Mouse (Mus musculus) small intestine, adult 2 months (tissue): ENCODE data around the gene Gm49378. TPM values are rescaled to one million over a fixed set of nuclear protein-coding genes. Genes with fewer than 3 reads are reported as not detected.

Experiments used
- H3K27ac ChIP-seq: fragments of 200-500 bp; 2 replicates; pipeline ENCODE4 v1.5.1; 2012; ENCODE audit warnings: low read depth, low read length, control low read depth, inconsistent platforms; ENCODE audit not compliant: insufficient read depth
- H3K27me3 ChIP-seq: fragments of 200-500 bp; 2 replicates; pipeline ENCODE4 v1.6.1; 2012; ENCODE audit warnings: mild to moderate bottlenecking, moderate library complexity, low read length, inconsistent platforms; ENCODE audit not compliant: control insufficient read depth, insufficient read depth
- H3K36me3 ChIP-seq: fragments of 200-500 bp; 2 replicates; pipeline ENCODE4 v1.6.1; 2012; ENCODE audit warnings: mild to moderate bottlenecking, low read length, control low read depth, inconsistent platforms; ENCODE audit not compliant: control insufficient read depth, insufficient read depth
- H3K4me1 ChIP-seq: fragments of 200-500 bp; 2 replicates; pipeline ENCODE4 v1.6.1; 2012; ENCODE audit warnings: low read length, inconsistent platforms, mixed read lengths; ENCODE audit not compliant: control insufficient read depth, insufficient read depth, insufficient read length
- H3K4me3 ChIP-seq: fragments of 200-500 bp; 2 replicates; pipeline ENCODE4 v1.5.1; 2012; ENCODE audit warnings: low read depth, mild to moderate bottlenecking, control low read depth, inconsistent platforms, low read length, moderate library complexity
- CTCF ChIP-seq: fragments of 200-500 bp; IDR thresholded peaks from 2 replicates; pipeline ENCODE4 v1.5.1; 2012; ENCODE audit warnings: low read depth, mild to moderate bottlenecking, control low read depth, inconsistent platforms, low read length, moderate library complexity, mixed read lengths; ENCODE audit not compliant: insufficient replicate concordance, insufficient read length; ENCODE audit errors: extremely low read depth
- POLR2A ChIP-seq: fragments of 200-500 bp; IDR thresholded peaks from 2 replicates; pipeline ENCODE4 v1.6.1; 2012; ENCODE audit warnings: low read depth, mild to moderate bottlenecking, control low read depth, inconsistent platforms, low read length, moderate library complexity
- WGBS: fragments of 180-500 bp; shearing (Covaris S2); methylation state at CpG from one replicate; pipeline ENCODE4 v1.1.7; 2018; 5-methylcytosine and 5-hydroxymethylcytosine counted together
- polyA plus RNA-seq: library from polyadenylated mRNA; depleted of rRNA; stranded (reverse); fragments of >200 nt; gene quantifications from 2 replicates; pipeline ENCODE4 v1.2.3, GENCODE M21; 2012

Gm49378 gene
- polyA plus RNA-seq, 1 experiment = 8.6 TPM

DNA sequence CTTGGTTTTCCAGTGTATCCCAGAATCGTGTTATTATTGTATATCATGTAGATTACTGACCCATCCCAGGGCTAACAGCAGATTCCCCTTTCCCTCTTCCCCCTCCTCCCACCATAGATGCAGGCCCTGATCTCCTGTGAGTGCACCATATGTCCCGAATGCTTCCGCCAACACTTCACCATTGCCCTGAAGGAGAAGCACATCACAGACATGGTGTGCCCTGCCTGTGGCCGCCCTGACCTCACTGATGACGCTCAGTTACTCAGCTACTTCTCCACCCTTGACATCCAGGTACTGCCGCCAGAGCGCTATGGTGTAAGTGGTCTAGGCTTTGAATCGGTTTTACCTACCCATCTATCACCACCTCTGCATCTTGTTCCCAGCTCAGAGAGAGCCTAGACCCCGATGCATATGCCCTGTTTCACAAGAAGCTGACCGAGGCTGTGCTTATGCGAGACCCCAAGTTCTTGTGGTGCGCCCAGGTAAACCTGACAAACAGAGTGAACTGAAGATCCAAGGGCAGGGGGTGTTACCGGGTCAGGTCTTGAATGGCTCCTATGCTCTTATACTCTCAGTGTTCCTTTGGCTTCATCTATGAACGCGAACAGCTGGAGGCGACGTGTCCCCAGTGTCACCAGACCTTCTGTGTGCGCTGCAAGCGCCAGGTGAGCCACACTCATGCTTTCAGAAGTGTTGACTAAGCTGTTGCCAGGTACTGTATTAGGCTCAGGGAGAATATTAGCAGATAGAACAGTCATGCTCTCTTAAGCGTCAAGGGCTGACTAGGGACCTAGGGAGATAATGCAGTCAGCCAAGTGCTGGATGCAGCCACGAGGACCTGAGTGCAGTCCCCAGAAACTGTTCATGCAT lies 38.9 kb downstream of the Gm49378 start:
- Histone ChIP-seq H3K4me1 (peaks cover 6% of the 10 kb centered on the region), H3K27me3 (no peaks in the 10 kb centered on the region), H3K4me3 (no peak overlapping the region), H3K36me3 (peaks cover 82% of the 10 kb centered on the region), H3K27ac (no peak overlapping the region)
- TF ChIP-seq POLR2A = no peak
- TF ChIP-seq CTCF = no peak
- whole genome bisulfite sequencing = 94% methylated on average over 21 of the region's 21 CpGs

DNA sequence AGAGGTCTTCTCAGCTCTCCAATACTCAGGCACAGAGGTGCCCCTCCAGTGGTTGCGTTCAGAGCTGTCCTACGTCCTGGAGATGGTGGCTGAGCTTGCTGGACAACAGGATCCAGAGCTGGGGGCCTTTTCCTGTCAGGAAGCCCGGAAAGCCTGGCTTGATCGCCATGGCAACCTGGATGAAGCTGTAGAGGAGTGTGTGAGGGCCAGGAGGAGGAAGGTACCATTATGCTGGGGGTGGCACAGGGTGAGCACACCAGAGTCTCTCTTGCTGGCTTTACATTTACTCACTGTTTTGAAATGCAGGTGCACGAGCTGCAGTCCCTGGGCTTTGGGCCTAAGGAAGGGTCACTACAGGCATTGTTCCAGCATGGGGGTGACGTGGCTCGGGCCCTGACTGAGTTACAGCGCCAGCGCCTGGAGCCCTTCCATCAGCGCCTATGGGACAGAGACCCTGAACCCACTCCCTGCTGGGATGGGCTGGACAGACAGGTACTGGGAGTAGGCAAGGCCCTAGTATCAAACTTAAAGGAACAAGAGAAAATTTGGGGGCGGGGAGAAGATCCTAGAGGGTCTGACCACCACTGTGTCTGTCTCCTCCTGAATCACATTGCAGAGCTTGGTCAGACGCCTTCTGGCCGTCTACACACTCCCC lies 41.5 kb downstream of the Gm49378 start:
- WGBS = 89% methylated on average over 13 of the region's 13 CpGs

DNA sequence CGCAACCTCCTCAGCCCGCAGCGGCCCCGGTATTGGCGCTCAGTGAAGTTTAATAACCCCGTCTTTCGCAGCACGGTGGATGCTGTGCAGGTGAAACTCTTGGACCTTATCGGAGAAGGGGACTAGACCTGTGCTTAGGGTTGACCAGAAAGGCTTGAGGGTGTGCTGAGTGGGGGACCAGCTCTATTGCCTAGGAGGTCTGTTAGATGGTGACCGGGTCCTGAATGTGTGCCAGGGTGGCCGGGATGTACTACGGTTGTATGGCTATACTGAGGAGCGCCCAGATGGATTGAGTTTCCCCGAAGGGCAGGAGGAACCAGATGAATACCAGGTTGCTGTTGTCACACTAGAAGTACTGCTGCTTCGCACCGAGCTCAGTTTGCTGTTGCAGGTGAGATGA lies 45.5 kb downstream of the Gm49378 start:
- H3K4me3 ChIP-seq = peak overlapping the region; percentile 86

More for the DNA sequence above, 41.5 kb downstream of the Gm49378 start:
- Histone ChIP-seq H3K36me3 (peaks cover 58% of the 10 kb centered on the region), H3K27me3 (no peaks in the 10 kb centered on the region), H3K4me1 (peaks cover 4% of the 10 kb centered on the region), H3K27ac (no peak overlapping the region), H3K4me3 (no peak overlapping the region)
- TF ChIP-seq POLR2A = no peak
- no peak for TF ChIP-seq CTCF

DNA sequence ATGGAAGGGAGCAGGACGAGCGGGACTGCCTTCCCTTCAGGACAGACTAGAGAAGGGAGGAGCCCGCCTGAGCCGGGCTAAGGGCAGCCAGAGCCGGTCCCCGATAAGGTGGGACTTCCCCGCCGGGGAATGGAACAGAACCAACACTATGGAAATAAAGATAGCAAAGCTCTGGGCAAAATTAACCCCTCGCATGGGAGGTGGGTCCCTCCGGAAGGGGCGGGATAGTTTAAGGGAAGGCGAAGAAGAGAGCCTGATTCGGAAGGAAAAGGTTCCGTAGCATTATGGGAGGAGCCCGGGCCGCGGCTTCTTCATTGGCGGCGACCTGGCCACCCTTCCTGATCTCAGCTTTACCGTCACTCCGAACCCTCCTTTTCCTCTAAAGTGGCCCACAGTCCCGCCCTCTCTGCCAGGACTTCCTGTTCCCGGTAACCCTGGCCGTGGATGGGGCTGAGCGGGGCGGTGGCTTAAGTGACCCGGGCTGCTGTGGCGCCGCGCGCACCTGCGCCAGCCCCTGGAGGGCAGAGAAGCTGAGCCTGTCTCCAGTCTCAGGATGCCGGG lies 46.3 kb downstream of the Gm49378 start, which contains the start of gene Rnf31:
Gene Rnf31, plus strand, starts transcription at position 378 of the 561 bp plus-strand sequence.
- H3K4me1 ChIP-seq = peaks cover 7% of the 10 kb centered on the region
- peak within 1 kb of the TSS; percentile 99 for H3K27ac ChIP-seq
- under 1% methylated on average over 33 of the region's 33 CpGs for WGBS
- TF ChIP-seq CTCF (no peak), POLR2A (peak; percentile 85)
- H3K4me3 ChIP-seq = peak within 1 kb of the TSS; percentile 86
- peaks cover 40% of the 10 kb centered on the region for H3K36me3 ChIP-seq
- H3K27me3 ChIP-seq = no peaks in the 10 kb centered on the region

More for the DNA sequence above, 45.5 kb downstream of the Gm49378 start:
- 1% methylated on average over 16 of the region's 16 CpGs for WGBS
- Histone ChIP-seq H3K27ac (peak overlapping the region; percentile 87), H3K4me1 (peaks cover 7% of the 10 kb centered on the region), H3K27me3 (no peaks in the 10 kb centered on the region), H3K36me3 (peaks cover 44% of the 10 kb centered on the region)
- TF ChIP-seq CTCF (no peak), POLR2A (no peak)

DNA sequence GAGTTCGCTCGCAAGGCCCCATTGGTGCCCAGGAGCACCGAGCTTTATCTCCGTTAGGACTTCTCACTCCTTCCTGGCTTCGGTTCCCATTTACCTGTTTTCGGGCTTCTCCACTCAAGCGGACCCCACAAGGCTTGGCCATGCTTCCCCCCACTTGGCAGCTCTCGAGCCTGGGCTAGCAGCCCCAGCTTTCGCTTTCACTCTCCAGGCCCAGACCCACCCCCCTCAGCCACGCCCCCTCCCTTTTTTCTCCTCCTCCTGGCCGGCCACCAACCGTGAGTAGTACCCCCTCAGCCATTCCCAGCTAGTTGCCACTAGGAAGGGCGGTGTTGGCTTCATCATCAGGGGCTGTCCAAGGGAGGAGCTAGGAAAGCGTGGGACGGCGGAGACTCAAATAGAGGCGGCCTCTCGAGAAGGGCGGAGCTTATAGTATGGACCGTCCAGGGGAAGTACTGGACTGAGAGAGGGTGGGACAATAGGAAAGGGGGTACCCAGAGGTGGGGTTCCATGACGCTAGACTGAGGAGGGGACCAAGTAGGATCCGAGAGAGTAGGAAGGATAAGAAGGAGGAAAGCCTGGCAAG lies 46.9 kb downstream of the Gm49378 start, which contains the start of gene Psme2:
Gene Psme2, minus strand, starts transcription at position 366 of the 583 bp plus-strand sequence.
- under 1% methylated on average over 22 of the region's 22 CpGs for WGBS

DNA sequence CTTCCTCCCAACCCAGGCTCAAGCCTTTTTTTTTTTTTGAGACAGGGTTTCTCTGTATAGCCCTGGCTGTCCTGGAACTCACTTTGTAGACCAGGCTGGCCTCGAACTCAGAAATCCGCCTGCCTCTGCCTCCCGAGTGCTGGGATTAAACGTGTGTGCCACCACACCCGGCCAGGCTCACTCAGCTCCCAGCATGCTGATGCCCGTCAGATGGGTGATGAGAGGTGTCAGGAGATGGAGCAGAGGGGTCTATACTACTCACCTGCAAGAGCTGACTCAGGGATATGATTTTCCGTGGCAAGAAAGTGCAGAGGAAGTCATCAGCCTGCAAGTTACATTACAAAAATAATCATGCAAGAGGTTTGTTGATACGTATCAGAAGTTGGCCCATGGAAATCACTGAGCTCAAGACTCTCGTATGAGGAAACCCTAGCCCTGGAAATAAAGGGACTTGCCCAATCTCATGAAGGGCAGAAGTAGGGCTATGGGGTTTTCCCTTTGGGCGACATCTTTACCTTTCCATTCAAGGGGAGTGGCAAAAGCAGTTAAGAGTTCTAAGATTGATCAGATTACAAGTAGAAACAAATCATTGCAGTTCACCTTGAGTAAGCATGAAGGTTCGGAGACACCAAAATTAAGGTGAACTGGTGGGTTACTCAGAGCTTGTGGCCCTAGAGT lies 47.8 kb downstream of the Gm49378 start:
- 39% methylated on average over 11 of the region's 11 CpGs for WGBS
- Histone ChIP-seq H3K27me3 (no peaks in the 10 kb centered on the region), H3K4me3 (peak overlapping the region; percentile 86), H3K27ac (peak overlapping the region; percentile 90), H3K36me3 (peaks cover 25% of the 10 kb centered on the region), H3K4me1 (peaks cover 7% of the 10 kb centered on the region)
- TF ChIP-seq CTCF (no peak), POLR2A (no peak)

More for the DNA sequence above, 46.9 kb downstream of the Gm49378 start, which contains the start of gene Psme2:
- no peak for TF ChIP-seq CTCF
- peak; percentile 52; the same call in 1 of the 2 replicates for TF ChIP-seq POLR2A
- H3K27ac ChIP-seq = peak within 1 kb of the TSS; percentile 99
- H3K4me3 ChIP-seq = peak within 1 kb of the TSS; percentile 86
- peaks cover 7% of the 10 kb centered on the region for H3K4me1 ChIP-seq
- H3K27me3 ChIP-seq = no peaks in the 10 kb centered on the region
- H3K36me3 ChIP-seq = peaks cover 35% of the 10 kb centered on the region
